Mouse (Mus musculus): ENCODE measurements around the gene Tgfbrap1.
"Not testable (repeated sequence)": the region's sequence is repeated elsewhere in the genome, so short reads cannot be mapped to it uniquely, and the experiment has no call there.

Gene Tgfbrap1

DNA sequence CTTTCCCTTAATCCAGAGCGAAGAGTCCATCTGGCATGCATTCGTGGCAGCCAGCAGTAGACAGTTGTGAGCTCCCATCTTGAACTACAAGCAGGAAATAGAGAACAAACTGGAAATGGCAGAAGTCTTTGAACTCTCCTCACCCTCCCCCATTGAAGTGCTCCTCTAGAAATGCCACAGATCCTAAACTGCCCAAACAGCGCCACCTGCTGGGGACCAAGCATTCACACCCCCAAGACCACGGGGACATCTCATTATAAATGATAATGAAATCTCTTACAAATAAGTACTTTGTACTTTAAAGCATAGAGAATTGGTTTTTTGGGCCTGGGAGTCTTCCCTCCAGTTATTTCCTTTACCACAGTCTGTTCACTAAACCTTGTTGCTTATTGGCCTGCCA lies 12.1 kb upstream of the Tgfbrap1 start:
- DNase-seq: peak; percentile 54 to 72

DNA sequence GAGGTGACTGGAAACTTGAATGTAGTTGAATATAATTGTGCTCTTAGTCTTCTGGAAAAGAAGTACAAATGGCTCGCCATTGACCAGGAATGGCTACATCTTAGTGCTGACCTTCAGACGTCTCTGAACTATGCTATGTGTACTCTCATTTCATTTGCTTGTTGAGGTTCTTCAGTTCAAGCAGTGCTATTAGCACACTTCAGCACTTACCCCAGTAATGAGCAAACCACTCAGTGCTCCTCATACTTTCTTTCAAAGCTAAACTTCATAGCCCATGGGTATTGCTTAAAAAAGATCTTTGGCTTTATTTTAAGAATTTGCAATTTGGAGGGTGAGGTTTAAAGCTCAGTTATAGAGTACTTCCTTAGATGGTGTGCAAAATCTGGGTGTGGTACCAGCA lies 10.3 kb upstream of the Tgfbrap1 start:
- DNase-seq: no peak

DNA sequence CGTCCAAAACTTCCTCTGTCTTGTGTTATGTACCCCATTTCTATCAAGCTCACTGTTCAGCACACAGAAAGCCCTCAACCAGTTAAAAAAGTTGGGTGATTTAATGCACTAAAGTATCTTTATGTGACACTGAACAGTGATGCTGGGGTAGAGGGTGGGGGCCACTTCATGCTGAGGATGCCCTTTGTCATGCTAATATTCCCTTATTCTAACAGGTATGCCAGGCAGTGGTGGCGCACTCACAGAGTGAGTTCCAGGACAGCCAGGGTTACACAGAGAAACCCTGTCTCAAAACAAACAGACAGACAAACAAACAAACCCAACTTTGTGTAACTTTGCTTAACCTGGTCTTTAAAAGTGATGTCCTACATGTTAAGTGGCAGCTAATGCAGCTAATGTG lies 4.2 kb downstream of the Tgfbrap1 start:
- no peak for DNase-seq

DNA sequence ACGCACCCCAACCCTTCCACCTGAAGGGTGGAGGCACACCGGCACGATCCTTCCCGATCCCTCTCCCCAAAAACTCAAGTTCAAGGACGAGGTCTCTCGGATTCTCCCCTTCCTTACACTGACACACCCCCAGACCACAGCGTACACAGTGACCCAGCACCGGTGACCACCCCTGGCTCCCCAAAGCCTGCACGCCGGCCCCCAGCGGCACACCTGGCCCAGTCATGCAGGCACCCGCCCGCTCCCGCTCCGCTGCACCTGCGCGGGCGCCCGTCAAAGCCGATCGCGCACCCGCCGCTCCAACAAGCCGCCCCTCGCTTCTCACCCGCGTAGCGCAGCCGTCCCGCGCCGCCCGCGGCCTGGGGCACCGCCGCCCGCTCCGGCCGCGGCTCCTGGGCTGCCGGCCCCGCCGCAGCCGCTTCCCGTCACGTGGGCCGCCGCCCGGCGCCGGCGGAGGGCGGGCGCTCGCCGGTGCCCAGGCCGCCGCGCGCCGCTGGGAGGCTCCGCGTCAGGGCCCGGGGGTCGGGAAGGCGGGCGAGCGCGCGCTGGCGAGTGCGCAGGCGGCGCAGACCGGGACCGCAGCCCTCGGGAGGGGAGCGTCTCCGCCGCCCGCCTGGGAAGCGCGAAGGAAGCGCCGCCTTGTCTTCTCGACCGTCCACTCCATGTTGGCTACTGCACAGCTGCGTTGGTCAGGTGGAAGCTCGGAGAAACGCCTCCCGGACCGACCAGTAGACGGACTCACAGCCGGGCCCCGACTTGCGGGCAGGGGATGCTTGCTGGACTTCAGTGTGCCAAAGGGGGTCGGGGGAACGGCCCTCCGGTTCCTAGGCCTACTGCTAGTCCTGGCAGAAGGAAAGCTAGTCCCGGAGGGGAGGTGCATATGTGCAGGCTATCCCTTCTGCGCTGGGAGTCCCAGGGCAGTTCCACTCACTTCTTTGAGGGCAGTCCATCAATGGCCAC lies 6.1 kb downstream of the Tgfbrap1 start:
- peak; percentile 72 to 80 for DNase-seq

DNA sequence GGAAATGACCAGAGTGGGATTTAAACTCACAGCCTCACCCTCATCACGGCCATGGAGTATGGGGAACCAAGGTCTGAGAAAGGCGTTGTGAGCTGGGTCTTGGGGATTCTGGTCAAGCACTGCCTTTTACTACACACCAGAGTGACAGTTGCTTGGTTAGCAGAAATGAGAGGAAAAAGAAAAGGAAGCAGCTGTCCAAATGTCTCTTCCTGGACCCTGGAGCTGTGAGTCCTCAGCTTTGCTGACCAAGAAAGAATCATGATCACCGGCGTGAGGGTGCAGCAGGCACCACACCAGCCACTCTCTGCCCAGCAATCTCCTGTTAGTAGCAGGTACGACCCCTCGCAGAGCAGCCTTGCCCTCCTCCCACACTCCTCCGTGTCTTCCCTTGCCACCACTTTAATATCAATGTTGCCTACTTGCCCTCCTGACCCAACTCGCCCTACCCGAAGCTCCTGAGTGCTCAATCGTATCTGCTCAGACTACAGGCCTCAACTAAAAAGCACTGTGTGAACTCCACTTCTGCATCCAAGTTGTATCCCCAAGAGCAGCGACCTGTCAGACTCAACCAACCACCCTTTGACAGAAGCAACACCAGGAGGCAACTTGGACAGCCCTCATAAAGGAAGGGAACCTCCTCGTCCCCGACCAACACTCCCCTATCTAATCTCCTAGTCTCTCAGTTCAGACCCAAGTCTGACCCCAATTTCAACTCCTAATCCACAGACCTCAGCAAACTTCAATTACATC lies 7.0 kb downstream of the Tgfbrap1 start:
- DNase-seq: no peak

DNA sequence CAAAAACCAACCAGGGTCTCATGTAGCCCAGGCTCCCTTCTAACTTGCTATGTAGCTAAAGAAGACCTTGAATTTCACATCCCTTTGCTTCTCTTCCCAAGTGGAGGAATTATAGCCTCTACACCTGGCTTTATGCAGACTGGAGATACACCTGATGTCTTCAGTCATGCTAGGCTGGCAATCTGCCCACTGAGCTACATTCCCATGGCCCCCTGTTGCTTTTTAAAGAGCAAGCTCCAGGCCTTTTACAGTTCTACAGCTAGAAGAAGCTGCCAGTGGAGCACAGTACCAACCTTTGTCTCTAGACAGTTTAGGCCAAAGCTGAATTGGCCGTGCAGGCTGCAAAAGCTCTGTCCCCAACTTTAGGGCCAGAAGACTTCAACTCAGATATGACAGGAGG lies 8.0 kb downstream of the Tgfbrap1 start:
- peak; percentile 44 to 64 for DNase-seq

DNA sequence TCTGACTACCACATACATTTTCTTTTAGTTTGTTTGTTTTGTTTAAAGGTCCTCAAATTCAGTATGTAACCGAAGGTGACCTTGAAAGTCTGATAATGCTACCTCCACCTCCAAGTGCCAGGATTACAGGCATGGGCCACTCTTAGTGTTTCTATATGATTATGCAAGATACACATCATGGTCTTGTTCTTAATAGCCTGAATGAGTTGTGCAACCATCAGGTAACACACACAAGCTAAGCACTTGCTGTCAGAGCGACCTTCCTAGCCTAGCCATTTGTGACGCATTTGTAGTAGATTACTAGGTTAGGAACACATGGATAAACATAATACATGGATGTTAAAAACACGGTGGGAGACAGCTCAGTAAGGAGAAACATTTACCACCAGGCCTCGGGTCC lies 15.5 kb downstream of the Tgfbrap1 start:
- DNase-seq: no peak

DNA sequence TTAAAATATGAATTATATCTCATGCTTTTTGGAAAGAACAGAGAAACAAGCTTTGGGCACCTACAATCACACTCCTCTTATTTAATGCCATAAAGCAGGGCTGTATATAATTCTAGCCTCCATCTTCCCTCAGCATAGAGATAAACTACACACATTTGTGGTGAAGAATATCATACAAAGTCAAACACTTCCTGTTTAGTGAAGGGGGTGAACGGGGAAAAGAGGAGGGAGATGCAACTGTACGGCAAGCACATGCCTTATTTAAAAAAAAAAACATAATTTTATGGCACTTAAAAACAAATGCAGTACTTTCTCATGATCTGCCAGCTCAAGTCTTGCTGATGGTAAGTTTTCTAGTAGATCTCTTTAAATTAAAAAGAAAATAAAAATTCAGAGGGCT lies 20.3 kb downstream of the Tgfbrap1 start:
- DNase-seq: no peak

DNA sequence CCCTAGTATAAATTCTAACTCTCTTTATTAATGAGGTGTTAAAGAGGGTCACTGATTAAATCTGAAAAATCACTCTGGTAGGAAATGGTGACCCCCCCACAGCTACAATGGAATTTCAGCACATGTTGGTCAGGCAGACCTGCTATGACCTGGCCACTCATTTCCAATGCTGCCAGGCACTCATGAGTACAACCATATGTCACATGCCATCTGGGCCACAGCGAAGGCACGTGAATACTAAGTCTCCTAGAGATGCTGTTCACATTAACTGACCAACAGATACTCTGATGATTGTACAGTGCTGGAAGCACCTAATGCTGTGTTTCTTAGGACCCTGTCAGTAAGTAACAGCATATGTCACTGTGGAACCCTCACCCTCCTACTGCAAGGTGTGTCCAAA lies 23.6 kb downstream of the Tgfbrap1 start:
- peak; percentile 46 to 59 for DNase-seq

DNA sequence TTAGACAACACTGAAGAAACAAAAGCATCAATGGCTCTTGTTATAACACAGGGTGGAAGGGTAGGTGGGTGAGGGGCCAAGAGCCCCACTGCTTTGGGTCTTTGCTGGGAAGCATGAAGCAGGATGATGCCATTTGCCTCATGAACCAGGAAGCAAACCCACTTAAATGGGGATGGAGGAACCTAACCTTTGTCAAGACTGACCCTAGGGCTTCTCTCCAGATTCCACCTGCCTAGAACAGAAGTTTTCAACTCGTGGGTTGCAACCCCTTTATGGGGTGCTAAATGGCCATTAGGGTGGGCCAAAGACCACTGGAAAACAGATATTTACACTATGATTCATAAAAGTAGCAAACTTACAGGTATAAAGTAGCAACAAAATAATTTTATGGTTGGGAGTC lies 25.9 kb downstream of the Tgfbrap1 start:
- DNase-seq: no peak

DNA sequence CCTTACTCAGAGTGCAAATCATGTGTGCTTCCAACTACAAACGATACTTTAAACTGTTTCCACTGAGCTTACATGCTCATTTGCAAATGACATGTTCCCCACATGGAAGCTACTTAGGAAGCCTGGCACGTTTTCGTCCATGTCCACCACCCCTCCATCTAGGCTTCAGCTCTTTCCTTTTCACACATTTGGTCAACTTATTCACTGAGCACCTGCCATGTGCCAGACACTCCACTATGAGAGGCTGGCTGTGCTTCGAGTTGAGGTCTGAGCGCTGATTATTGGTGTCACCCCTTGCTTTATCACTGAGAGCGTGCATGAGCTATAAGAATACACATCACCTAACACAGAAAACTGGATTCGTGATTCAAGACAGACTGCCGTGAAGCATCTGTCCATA lies 26.4 kb downstream of the Tgfbrap1 start:
- no peak for DNase-seq

DNA sequence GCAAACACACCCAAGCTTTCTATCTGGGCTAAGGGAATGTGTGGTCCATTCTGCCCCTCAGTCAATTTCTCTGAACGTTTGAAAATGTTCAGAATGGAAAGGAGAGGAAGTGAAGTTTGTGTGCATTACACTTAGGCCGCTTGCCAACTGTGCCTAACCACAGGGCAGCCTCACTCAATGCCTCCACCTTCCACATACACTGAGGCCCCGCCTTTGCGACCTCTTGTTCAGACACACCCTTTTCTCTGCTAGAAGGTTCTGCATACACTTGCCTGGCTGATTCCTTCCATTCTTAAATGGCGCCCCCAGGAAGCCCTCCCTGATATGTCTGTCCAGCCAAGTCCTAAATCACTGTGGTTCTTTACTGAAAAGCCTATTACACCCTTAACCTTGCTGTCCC lies 27.7 kb downstream of the Tgfbrap1 start:
- DNase-seq: no peak

DNA sequence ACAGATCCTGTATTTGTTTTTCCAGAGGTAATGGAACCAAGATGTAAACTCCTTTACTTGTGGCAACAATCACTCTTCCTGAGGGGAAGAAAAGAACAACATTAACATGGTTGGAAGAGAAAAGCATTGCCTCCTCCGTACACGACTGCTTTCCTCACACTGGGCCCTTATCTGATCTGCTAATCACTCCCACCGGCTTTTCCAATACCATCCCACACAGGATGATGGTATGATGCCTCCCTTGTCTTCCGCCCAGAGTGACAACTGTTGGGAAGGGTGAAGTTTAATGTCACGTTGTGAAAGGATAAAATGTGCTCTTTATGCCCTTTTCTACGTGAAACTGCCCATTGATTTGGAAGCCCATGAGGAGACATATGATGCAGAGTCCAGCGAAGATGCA lies 30.9 kb downstream of the Tgfbrap1 start:
- no peak for DNase-seq

DNA sequence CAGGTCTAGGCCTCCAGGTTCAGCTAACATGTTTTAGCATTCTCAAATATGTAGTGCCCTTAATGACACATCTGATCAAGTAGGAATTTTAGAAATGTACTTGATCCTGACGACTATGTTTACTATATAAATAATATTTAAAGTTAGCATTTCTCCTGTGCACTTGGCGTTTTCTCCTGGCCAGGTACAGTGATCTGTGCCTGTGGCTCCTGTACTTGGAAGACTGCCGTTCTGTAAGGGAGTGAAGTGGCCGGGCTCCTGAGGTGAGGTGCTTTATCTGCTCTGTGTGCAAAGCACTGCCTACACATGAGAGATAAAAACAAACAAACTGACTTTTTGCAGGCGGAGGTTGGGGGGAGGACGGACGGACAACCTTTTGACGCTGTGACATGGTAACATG lies 31.9 kb downstream of the Tgfbrap1 start:
- DNase-seq: no peak

DNA sequence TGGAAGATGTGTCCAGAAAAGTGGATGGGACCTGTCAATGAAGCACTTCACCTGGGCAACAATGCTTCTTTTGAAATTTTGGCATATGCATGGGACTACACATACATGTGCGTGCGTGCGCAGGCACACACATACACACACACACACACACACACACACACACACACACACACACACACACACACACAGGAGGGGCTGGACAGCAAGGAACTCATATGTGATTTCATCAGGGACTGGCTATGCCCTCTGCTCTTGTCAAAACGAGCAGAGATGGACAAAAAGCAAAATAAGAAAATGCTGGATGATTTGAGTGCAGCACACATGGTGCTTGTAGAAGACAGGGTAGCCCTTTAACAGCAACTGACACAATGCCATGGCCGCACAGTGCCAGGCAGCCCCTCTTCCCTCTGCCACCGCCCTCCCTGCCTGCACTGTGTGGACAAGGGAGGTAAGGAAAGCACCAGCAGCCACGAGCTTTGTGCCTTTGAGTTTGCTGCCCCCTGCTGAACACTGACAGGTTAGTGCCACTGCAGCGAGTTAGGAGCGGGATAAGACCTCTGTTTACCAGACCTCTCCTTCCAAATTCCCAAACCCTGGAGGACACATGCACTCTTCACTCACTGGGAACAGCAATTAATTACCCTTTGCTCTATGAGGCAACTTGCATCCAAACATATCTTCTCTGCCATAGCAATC lies 32.7 kb downstream of the Tgfbrap1 start:
- DNase-seq: peak; percentile 78 to 88

DNA sequence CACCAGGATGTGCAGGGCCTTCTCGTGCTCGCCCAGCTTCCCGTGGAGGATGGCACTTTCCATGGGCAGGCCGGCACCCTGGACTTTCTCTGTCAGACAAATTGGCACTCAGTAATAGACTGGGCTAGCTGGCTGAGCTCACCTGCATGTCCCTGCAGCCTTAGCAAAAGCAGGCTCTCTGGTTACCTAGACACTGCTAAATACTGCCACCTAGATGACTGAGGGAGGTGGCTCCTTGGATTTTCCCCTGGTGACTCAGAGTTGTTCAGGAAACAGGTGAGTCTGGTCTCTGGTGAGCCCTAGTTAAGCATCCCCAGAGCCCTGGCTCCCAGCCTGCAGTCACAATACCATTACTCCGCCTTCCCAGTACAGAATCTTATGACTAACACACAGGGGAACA lies 46.5 kb downstream of the Tgfbrap1 start:
- no peak for DNase-seq

DNA sequence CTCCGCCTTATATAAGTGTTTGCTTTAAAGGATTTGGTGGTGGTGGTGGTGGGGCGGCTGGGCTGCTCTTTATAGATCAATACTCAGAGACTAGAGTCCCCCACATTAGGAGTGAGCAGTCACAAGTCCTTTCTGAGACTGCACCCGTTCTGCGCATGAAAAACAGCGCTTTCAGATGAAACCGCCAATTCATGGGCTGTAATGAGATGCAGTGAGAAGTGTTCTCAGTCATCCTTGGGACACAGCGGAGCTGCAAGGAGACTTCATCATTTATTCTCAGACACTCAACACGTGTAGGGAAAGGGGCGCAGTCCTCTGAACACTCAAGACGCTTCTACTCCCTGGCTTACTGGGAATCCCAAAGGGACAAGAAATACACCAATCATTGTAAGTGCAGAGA lies 50.6 kb downstream of the Tgfbrap1 start:
- no peak for DNase-seq

DNA sequence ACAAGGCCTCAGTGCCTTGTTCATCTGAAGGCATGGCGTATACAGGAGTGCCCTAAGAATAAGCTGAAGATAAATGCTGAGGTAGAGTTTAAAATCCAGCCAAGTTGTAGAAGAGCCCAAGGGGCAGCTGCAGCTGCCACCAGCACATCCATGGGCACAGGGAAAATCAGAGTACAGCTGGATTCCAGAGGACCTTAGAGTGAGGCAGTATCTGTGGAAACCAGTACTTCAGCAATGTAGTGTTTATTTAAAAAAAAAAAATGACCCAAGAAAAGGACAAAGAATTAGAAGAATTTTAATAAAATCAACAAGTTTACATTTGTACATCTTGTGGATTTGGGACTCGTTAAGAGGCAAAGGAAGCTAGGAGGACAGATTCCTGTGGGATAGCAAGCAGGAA lies 51.4 kb downstream of the Tgfbrap1 start:
- no peak for DNase-seq

DNA sequence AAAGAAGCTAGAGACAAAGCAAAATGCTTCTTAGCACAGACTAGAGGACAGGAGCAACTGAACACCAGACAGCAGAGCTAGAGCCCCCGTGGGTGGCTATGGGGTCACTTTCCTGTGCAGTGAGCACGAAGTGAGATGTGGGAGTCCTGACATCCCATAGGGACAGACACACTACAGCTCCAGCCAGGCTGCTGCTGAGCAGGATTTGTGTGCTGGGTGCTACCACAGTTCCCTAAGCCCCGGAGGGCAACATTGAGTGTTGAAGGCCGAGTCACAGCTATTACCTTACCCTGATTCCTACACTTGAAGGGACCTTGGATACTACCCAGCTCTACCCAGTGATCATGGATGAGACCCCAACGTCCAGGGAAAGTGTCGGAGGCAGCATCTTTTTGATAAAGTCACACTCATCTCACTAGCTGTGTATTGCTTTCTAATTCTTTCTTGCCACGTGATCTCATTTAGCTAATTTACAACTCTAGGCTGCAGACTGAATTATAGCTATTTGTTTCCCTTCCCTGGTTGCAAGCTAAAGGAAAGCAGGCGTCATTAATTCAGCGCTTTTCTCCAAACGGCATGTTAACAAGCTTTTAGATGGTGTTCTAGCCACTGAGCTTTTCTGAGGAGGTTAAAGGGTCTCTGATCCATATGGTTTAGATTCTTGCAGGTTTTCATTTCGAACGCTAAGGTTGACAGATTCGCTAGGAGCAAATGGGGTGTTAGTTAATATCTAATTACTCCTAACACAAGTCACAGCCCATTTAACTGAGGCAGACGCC lies 53.0 kb downstream of the Tgfbrap1 start:
- no peak for DNase-seq

DNA sequence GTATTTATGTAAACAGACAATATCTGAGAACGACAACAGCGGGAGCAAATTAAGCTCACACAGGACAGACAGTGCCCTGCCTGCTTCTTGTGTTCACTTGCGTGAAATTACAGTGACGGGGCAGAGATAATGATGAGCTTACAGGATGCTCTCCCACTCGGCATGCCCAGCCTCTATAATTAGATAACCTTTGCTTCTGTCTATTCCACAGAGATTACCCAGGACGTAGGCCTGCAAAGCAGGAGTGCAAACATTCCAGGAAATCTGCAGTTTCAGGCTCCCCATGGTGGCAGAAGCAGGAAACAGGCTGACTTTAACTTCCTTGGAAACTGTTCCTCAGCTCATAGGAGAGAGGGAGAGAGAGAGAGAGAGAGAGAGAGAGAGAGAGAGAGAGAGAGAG lies 56.2 kb downstream of the Tgfbrap1 start:
- no peak for DNase-seq

DNA sequence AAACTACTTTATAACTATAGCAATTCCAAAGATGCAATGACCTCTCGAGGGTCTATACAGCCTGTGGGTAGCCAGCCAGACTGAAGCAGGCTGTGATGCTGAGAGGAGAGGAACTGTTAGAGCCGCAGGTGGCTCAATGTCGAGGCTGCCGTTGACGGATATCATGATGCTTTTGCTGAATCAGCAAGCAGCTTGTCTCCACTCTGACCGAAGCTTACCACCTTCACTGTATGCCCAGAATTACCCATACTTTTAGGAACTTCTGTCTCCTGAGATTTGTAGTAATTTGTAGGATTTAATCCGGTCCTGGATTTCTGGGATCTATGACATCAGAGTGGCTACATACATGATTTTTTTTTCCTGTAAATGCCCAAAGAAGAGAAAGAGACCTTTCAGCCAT lies 62.4 kb downstream of the Tgfbrap1 start:
- no peak for DNase-seq

DNA sequence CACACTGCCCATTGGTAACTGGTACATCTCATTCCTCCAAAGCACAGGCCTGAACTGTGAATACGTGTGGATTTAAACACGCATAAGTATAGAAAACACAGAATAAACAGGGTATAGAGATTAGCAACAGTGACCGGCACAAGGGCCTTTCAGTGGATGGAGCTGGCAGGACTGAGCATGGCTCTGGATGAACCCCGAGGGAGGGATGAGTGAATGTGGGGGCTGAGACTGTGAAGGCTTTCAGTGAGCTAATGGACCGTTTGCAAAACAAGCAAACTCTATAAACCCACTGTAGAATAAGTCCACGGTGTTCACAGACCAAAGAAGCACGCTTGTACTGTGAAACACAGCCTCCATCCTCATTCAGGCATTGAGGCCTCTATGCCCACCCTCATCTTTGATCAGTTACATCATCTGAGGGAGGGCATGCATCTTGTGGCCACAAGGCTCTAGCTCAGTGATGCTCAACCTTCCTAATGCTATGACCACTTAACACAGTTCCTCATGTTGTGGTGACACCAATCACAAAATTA lies 83.2 kb downstream of the Tgfbrap1 start:
- not testable (repeated sequence) for DNase-seq

Data from cerebellum, postnatal 14 days (tissue).